Comparison of ENCODE assay signal across 14 mouse cellular contexts in the genomic region with DNA sequence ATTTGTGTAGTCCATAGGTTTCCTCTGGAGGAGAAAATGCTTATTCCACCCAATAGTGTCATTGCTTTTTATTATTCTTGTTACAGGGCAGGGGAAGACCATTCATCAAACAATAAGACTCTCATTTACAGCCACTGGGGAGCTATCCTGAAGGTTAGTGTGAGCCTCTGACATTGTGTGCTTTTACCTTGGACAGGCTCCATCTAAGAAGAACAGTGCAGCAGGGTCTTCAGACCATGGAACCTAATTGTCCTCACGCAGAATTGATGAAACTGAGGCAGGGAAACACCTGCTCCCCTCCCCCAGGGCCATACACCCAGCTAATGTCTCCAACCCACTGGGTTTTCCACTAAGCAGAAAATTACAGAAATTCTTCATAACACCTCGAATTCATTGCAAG.
"Had no signal": no experiment of that assay in that cellular context is flagged by ENCODE, and none has a peak within 500 bp of the region (broad histone marks: within the 10 kb centered on the region; RNA-seq: fewer than 3 reads in every experiment).

No protein-coding gene starts in this region.

- H3K27ac ChIP-seq: layer of hippocampus, adult 2 months; limb, embryonic 15.5 days had no signal

- H3K4me3 ChIP-seq: layer of hippocampus, adult 2 months; limb, embryonic 15.5 days had no signal

- DNase-seq: kidney, adult 11 months; kidney, adult 9 months; kidney, postnatal 10 days; kidney, postnatal 4 days; left cerebral cortex, postnatal 4 days; lung, embryonic 14.5 days; lung, postnatal 10 days; lung, postnatal 4 days; right cerebral cortex, adult 18-20 months; right cerebral cortex, postnatal 25 days; thymus, postnatal 4 days had no signal

- H3K36me3 ChIP-seq: limb, embryonic 15.5 days; midbrain, embryonic 10.5 days had no signal

- H3K9me3 ChIP-seq: limb, embryonic 15.5 days; midbrain, embryonic 10.5 days had no signal

- H3K27me3 ChIP-seq: limb, embryonic 15.5 days had no signal

- H3K9ac ChIP-seq: limb, embryonic 15.5 days; lung, embryonic 14.5 days had no signal
